Mouse (Mus musculus) limb, embryonic 11.5 days (tissue): ENCODE measurements around the gene Zfp791. TPM values are rescaled to one million over a fixed set of nuclear protein-coding genes. Genes with fewer than 3 reads are reported as not detected.

Experiments
- microRNA-seq: library from miRNA; unstranded; fragments of <30 nt; microRNA quantifications from one replicate; pipeline ENCODE4, GENCODE M21; 2016
- polyA plus RNA-seq: library from polyadenylated mRNA; unstranded; fragments of >200 nt; fragmentation: Nextera tagmentation; extraction: Ambion mirVana; gene quantifications from 2 replicates; pipeline ENCODE4 v1.2.1, GENCODE M21; 2014

Zfp791 gene
- polyA plus RNA-seq, 1 experiment from 2014 or later, result 2.1 TPM

Small RNAs within 50 kb of the gene (microRNA-seq; reads per million reads assigned to microRNA genes)
- gene Gm23388, result 4.9 reads per million, percentile 10 among the genes with 10 or more reads in this experiment
- gene Mir7070, result 1.2 reads per million

Other genes starting within 250 kb of the Zfp791 start
- gene Gcdh, start 229.2 kb downstream of the Zfp791 start, polyA plus RNA-seq, result 42.1 and 43.3 TPM in 2 replicates
- gene Klf1, start 221.2 kb downstream of the Zfp791 start, polyA plus RNA-seq, result 9.1 and 11.0 TPM in 2 replicates
- gene Dnase2a, start 214.5 kb downstream of the Zfp791 start, polyA plus RNA-seq, result 8.2 and 8.6 TPM in 2 replicates
- 0.17 and 0.71 TPM in 2 replicates for gene Mast1, start 185.7 kb downstream of the Zfp791 start, polyA plus RNA-seq
- 0.16 TPM in 1 of 2 replicates, not detected in the other for gene Rtbdn, start 176.1 kb downstream of the Zfp791 start, polyA plus RNA-seq
- not detected in 2 replicates for gene Gm49661, start 153.7 kb downstream of the Zfp791 start, polyA plus RNA-seq
- gene Prdx2, start 153.5 kb downstream of the Zfp791 start, polyA plus RNA-seq, result 1,235 and 1,326 TPM in 2 replicates
- 127 and 133 TPM in 2 replicates for gene Rnaseh2a, start 153.3 kb downstream of the Zfp791 start, polyA plus RNA-seq
- gene Junb, start 144.4 kb downstream of the Zfp791 start, polyA plus RNA-seq, result 7.2 and 7.7 TPM in 2 replicates
- 14.5 and 15.2 TPM in 2 replicates for gene Hook2, start 132.5 kb downstream of the Zfp791 start, polyA plus RNA-seq
- not detected in 2 replicates for gene Best2, start 108.6 kb downstream of the Zfp791 start, polyA plus RNA-seq
- gene Asna1, start 97.8 kb downstream of the Zfp791 start, polyA plus RNA-seq, result 119 and 131 TPM in 2 replicates
- 194 and 197 TPM in 2 replicates for gene Trir, start 96.3 kb downstream of the Zfp791 start, polyA plus RNA-seq
- 12.7 and 16.3 TPM in 2 replicates for gene Tnpo2, start 86.2 kb downstream of the Zfp791 start, polyA plus RNA-seq
- gene Fbxw9, start 63.0 kb downstream of the Zfp791 start, polyA plus RNA-seq, result 21.0 and 21.2 TPM in 2 replicates
- gene Gm5741, start 55.1 kb downstream of the Zfp791 start, polyA plus RNA-seq, result 0.75 TPM in 1 of 2 replicates, not detected in the other
- 69.4 and 73.8 TPM in 2 replicates for gene Dhps, start 51.3 kb downstream of the Zfp791 start, polyA plus RNA-seq
- gene Wdr83os, start 42.4 kb downstream of the Zfp791 start, polyA plus RNA-seq, result 112 and 115 TPM in 2 replicates
- 54.9 and 57.7 TPM in 2 replicates for gene Wdr83, start 41.8 kb downstream of the Zfp791 start, polyA plus RNA-seq
- gene Man2b1, start 39.8 kb downstream of the Zfp791 start, polyA plus RNA-seq, result 22.1 and 23.4 TPM in 2 replicates
- gene Cks1brt, start 28.8 kb upstream of the Zfp791 start, polyA plus RNA-seq, result not detected in 2 replicates
- gene Olfr371, start 102.9 kb upstream of the Zfp791 start, polyA plus RNA-seq, result not detected in 2 replicates
- gene Orc6, start 176.5 kb upstream of the Zfp791 start, polyA plus RNA-seq, result 158 and 159 TPM in 2 replicates
- 137 and 150 TPM in 2 replicates for gene Vps35, start 176.7 kb upstream of the Zfp791 start, polyA plus RNA-seq